Mouse (Mus musculus): ENCODE results near the gene Cdc73. TPM values are rescaled to one million over a fixed set of nuclear protein-coding genes. Genes with fewer than 3 reads are reported as not detected.

The Cdc73 gene
- 85.8 TPM for polyA plus RNA-seq (2017; shearing (Covaris generic))

GRCm38 (mm10) chr1:143702741-143703262, at the start of gene Cdc73:
Gene Cdc73, minus strand, starts transcription at chr1:143702893.

DNA sequence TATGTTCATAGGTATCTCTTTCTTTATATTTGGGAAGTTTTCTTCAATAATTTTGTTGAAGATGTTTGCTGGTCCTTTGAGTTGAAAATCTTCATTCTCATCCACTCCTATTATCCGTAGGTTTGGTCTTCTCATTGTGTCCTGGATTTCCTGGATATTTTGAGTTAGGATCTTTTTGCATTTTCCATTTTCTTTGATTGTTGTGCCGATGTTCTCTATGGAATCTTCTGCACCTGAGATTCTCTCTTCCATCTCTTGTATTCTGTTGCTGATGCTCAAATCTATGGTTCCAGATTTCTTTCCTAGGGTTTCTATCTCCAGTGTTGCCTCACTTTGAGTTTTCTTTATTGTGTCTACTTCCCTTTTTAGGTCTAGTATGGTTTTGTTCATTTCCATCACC, 13.3 kb upstream of the Cdc73 start, which contains the start of gene Glrx2:
Gene Glrx2, plus strand, starts transcription at position 301 of the 400 bp plus-strand sequence.

DNA sequence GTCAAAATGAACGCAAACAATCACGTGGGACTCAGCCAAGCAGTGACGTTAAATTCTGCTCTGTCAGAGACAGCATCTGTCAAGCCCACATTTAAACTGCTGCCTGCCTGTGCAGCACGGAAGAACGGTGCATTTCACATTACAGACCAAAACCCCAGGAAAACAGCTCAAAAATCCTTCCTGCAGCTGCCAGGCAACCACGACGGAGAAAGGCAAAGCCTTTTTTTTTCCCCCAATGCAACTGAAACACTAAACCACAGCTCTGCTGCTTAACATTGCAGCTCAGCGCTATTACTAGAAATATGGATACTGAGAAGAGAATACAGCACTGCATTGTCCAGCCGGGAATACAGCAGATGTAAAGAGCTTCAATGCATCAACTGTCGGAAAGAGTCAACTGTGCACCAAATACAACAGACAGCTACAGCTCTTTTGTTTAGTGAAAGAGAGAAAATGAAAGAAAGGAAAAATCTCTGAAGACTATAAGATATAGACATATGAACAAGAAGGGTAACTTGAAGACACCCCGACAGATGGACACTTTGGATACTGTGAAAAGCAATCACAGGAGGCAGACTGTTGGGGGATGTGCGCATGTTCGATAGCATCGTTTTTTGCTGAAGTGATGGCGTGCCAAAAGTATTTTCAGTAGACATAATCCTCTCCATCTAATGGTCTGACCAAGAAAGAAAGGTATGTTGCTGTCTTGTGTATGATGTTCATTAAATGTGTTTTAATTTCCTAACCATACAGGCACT, 61.9 kb downstream of the Cdc73 start, which contains the start of gene B3galt2:
Gene B3galt2, plus strand, starts transcription at position 15 of the 758 bp plus-strand sequence.

Other genes with a start within 250 kb of the Cdc73 start
- gene B3galt2, start 62.2 kb downstream of the Cdc73 start, polyA plus RNA-seq (2017; shearing (Covaris generic)), result 0.43 TPM
- gene Glrx2, start 13.4 kb upstream of the Cdc73 start, polyA plus RNA-seq (2017; shearing (Covaris generic)), result 37.1 TPM
- 2.4 TPM for gene Trove2, start 74.2 kb upstream of the Cdc73 start, polyA plus RNA-seq (2017; shearing (Covaris generic))
- 68.3 TPM for gene Uchl5, start 74.4 kb upstream of the Cdc73 start, polyA plus RNA-seq (2017; shearing (Covaris generic))